Mouse (Mus musculus) kidney, postnatal 10 days (tissue): Measurements from ENCODE around the gene Pofut2.
"Not testable (repeated sequence)": the region's sequence is repeated elsewhere in the genome, so short reads cannot be mapped to it uniquely, and the experiment has no call there.

Source experiments
- DNase-seq: peaks from one replicate; pipeline ENCODE4 v3.0.0; 2021; ENCODE audit warnings: mixed read lengths

Gene Pofut2

DNA sequence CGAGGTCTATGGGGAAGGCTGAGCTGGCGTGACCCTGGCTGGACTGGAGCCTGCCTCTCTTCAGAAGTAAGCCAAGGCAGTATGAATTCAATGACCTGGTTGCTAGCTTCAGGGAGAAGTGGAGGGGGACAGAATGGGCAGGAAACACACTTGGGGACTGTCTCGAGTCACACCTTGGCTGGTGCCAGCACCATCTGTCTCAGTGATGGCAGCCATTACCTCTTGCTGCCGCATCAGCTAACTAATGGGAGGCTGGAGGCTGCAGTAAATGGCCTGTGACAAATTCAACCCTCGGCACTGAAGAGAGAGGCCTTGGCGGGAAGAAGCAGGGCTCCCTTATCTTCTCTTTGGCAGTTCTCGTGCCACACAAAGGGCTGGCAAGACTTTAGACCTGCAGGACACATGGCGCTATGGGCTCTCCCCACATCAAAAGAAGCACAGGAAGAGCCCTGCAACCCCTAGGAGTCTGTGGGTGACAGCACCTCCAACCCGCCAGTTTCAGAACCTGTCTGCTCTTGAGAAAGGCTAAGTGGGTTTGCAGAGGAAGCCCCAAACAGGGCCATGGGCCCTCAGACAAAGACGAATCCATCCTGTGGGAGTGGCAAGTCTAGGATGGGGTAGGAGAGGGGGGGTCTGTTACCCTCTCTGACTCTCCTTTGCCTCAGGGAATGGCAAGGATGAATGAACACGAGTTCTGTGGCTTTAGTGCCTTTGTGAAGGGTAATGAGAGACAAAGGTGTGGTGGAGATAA is 14.1 kb downstream of the Pofut2 start:
- DNase-seq: no peak

DNA sequence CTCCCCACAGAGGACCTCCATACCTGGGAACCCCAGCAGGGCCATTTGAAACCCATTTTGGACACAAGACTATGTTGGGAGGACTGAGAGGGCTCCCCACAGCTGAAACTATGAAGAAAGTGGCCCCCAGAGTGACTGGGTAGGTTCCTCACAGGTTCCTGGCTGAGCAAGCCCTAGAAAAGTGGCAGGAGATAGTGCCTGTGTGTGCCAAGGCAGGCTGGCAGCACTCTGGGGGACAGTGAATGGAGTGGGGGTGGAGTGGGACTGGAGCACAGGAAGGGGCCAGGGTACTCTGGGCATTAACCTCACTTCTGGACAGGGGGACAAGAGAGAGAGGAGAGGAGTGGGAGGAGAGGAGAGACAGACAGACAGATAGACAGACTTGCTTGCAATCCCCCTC is 14.8 kb downstream of the Pofut2 start:
- no peak for DNase-seq

DNA sequence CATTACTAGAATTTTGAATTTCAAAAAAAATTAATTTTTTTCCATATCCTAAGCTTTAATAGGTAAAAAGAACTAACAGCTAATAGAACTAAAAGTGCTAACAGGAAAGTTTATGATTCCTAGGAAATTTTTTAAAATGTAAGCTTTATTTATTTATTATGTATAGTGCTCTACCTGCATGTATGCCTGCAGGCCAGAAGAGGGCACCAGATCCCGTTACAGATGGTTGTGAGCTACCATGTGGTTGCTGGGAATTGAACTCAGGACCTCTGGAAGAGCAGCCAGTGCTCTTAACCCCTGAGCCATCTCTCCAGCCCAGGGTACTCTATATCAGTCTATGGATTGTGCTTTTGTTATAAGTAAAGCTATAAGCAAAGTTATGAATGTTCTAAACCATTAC is 23.1 kb downstream of the Pofut2 start:
- DNase-seq: not testable (repeated sequence)

DNA sequence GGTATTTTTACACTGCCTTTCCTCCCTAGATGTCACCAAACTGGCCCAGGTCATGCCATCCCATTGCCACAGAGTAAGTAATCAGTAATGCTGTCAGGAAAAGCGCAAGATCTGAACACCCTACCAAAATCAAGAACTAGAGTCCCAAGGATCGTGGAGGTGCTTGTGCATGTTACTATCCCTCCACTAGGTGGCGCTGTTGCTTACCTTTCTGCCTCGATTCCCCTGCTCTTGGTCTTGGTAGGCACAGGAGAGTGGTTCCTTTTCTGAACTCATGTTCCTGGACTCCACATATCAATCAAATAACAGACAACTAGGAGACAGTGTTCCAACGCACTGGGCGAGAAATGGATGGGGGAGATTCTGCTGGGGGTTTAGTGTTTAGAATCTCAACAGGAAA is 23.8 kb downstream of the Pofut2 start:
- DNase-seq: peak; percentile 84

DNA sequence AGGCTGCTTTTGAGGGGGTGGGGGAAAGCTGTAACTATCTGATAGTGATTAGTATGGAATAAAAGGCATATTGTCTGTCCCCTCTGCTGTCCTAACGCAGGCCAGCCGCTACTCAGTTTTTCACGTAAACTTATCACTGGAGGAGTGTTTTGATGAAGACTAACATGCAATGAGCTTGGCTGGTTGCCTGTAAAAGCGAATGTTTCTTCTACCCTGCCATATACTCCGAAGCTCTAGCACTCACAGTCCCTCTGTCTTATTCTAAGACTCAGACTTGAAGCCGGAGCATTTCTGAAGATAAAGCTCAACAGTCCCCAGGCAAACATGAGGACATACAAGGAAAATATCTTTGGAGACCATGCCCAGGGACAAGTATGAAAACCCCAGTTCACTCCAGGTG is 25.8 kb downstream of the Pofut2 start:
- no peak for DNase-seq

DNA sequence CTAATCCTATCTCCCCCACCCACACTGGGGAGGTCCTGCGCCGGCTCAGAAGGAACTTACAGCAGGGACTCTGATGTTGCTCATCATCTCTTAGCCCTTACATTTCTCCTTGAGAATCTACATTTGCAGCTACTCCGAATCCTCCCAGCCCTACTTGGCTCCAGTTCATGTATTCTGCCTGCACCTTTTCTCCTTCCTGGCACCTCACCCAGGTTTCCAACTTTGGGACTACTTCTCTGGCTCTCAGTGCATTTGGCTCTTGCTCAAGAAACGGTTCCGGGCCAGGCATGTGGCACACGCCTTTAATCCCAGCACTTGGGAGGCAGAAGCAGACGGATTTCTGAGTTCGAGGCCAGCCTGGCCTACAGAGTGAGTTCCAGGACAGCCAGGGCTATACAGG is 28.6 kb downstream of the Pofut2 start:
- no peak for DNase-seq

DNA sequence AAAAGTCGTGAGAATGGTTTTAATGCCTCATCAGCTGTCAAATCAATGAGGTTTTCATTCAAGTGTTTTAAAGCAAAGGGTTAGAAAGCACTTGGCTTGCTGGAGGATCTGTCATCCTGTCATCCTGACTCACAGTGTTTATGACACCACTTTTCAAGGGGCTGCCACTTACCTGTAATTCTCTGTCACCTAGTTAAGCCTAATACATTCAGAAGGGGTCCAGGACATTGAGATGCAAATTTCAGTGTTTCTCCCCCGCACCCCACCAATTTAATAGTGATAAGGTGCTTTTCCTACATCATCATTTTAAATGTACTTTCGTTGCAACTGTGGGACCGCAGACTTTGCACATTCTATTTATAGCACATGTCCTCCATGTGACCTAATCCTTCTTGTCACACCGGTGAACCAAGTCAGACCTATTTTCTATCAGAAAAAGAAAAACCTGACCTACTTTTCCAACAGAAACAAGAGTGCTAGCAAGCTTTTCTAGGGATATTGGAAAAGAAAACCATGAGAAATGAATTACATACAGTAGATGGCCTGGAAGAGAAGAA is 29.7 kb downstream of the Pofut2 start:
- DNase-seq: no peak

DNA sequence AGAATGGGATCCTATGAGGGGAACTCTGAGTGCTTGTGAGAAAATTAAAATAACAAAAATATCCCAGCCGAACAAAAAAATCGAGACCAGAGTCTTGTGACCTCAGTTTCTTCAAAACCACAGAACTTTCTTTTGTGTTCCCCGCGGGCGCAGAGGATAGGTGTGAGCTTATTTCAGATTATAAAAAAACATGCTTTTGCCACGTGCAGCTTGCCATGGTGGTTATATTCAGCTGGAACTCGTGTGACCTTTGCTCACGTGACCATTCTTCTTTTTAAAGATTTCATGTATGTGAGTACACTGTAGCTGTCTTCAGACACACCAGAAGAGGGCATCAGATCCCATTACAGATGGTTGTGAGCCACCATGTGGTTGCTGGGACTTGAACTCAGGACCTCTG is 30.5 kb downstream of the Pofut2 start:
- no peak for DNase-seq

DNA sequence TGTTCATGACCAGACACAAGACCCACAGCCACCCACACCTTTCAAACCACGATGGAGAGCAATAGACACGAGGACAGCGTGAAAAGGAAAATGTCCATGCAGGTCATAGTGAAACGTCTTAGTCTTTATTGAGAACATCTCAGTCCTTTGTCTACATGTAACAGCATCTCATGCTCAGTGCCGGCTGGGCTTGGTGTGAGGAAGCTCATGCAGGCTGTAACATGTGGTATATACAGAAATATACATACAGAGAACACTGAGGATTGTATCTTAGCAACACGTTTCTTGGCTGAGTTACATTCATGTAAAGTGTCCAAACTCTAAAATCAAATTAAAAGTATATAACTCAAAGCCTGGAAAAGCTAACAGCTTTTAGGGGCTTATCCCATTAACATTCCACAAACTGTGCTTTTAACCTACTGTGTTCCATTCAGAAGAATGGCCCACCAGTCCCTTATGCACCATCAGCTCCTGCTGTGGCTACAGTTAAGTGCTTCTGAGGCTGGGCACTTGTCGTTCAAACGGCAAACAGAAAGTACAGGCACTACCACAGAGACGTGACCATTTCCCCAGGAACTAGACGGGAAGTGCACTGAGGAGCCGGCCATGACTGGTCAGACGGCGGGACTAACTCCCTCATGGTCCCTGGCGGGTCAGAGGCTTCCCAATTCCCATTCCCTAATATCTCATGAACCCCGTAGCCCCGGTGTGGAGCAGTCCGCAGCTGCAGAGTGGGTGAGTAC is 31.8 kb downstream of the Pofut2 start:
- DNase-seq: no peak

DNA sequence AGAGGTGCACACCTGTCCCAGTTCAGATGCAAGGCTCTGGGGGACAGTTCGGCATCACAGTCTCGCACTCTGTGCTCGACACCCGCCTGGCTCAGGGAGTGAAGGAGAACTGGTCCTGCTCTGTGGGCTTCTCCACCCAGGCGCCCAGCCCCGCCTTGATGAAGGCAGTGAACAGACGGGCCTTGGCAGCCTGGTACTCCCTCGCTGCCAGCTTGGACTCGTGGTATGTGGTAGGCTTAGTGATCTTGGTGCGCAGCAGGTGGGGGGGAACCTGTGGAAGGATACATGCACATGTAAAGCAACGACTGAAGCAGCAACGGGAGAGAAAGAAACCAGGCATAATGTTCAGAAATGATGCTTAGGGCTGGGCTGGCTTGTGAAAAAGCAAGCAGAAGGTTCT is 35.7 kb downstream of the Pofut2 start:
- no peak for DNase-seq

DNA sequence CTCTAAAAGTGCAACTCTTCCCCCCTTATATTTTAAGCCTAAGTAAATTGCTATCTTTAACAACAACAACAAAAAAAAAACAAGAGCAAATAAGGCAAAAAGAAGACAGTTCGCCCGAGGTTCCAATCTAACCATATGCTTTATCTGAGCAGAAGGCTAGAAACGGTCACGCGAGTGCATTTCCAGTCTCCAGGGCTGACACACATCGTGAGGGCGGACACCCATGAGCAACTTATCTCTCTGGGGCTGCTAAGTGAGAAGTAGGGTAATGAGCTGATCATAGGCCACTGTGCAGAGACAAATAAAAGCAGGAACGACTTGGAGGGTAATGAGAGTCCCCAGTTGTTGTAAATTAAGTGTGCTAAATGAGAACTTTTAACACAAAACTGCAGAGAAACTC is 39.6 kb downstream of the Pofut2 start:
- no peak for DNase-seq

DNA sequence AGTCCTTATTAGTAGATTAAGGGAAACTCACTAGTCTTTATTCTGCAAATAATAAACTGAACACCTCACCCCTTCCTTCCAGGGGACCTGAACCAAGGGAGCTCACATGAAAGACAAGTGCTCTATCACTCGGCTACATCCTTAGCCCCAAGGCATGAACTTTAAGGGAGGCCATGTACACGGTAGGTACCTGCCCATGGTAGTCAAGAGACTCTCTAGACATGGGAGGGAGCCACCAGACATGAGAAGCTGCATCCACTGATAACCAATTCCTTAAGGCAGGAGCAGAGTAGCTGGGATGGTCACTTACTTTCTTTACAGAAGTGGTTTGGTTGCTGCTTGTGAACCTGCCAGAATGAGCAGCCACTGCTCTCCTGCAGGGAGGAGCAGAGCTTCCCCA is 40.2 kb downstream of the Pofut2 start:
- DNase-seq: no peak

DNA sequence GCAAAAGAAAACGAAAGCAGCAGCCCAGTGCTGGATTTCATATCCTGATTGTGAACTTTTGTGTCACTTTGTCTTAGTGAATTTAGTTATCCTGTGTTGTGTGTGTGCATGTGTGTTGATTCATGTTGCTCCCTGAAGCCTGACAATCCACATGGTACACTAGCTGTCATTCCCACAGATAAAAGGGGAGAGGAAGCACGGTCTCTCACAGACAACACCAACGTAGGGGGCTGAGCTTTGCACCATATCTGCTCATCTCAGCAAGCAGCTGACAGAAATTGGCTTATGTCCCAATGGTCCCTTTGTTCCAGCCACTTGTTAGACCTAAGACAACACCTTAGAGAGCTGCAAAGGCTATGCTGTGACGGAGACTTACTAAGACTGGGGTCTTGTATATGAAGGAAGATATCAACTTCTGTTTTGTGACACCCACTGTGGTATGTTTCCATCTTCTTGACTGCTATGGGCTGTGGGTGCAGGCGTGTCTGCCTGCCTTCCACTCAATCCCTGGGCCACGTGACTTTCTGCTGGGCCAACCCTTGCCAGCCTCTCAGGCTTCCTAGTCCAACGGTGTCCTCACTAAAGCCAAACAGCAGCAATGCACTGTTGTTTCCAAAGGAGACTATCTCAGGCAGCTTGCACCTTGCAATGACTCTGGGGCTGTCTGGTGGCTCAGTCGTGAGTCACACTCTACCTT is 41.4 kb downstream of the Pofut2 start:
- no peak for DNase-seq

DNA sequence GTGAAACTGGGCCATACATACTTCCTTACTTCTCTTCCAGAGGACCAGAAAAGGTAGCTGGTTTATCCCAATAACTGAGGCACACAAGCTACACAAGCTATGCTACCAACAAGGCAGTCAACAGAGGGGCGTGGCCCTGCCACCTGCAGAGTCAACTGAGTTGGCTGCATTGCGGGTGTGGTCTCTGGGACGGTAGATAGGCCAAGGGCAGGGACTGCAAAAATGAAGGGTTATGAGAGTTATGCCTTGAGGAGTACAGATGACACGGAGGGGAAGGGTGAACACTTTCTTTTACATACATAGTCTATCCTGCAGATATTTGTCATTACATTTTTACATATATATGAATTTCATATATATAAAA is 41.9 kb downstream of the Pofut2 start:
- no peak for DNase-seq

DNA sequence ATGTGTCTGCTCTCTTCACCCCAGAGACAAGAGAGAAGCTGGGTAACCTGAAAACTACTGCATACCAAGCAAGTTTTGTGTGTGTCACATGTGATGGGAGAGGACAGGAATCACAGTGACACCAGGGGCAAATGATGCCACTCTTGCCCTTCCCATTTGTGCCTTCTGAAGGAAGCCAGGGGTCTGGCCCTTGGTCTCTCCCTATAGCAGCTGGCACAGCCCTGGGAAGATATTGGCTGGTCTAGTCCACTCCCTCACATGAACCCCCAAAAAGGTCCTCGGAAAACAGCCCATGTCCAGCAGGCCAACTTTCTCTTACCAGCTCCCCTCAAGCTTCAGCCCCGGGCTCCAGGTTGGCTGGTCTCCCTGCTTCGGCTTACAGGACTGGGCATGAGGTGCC is 45.3 kb downstream of the Pofut2 start:
- DNase-seq: no peak

DNA sequence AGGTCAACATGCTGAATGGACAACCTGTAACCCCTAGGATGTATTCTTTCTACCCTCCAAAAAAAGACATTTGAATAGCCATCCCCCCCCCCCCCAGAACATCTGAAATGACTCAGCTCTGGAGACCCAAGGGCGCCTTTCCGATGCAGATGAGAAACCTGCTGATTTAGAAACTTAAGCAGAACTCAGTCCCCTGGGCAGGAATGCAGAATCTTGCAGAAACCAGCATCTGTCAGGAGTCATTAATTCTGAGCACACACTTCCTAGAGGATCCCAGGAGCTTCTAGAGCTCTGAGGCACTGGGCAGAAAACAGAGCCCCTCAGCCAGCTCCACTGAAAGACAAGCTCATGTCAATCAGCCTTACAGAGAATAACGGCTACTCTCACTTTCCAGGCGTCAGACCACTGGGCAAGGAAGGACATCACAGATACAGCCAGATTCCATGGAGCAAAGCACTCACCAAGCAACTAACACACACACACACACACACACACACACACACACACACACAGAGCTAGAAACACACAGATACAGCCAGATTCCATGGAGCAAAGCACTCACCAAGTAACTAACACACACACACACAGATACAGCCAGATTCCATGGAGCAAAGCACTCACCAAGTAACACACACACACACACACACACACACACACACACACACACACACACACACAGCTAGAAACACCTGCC is 46.0 kb downstream of the Pofut2 start:
- no peak for DNase-seq

DNA sequence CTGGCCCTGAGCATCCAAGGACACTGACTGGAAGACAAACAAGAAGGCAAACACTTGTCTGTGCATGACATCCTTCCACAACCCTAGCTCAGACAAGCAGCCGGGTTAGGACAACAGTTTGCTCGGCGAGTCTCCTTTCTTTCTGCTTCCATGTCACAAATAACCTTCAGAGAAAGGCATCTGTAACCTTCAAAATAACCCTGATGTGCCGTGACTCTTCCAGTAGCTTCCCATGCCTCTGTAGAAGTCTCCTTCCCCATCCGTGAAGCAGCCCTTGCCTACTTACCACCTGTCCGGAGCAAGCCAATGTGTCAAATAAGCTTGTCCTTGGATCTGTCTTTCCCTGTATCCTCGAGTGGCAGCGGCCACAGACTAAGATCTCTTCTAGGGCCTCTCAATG is 46.7 kb downstream of the Pofut2 start:
- no peak for DNase-seq

DNA sequence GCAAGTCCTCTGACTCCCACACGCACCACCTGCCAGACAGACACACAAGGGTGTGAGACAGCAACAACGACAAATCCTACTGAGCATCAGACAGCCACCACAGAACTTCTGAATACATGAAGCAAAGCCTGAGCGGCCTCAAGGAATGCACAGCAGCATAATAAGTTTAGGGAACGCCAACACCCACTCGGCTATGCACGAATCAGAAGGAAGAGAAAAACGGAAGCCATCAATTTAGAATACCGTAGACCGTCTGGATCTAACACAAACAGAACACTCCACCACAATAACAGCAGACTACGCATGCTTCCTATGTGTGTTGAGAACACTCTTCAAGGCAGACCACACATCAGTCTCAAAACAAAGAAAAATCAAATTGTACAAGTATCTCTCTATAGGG is 50.0 kb downstream of the Pofut2 start:
- DNase-seq: no peak

DNA sequence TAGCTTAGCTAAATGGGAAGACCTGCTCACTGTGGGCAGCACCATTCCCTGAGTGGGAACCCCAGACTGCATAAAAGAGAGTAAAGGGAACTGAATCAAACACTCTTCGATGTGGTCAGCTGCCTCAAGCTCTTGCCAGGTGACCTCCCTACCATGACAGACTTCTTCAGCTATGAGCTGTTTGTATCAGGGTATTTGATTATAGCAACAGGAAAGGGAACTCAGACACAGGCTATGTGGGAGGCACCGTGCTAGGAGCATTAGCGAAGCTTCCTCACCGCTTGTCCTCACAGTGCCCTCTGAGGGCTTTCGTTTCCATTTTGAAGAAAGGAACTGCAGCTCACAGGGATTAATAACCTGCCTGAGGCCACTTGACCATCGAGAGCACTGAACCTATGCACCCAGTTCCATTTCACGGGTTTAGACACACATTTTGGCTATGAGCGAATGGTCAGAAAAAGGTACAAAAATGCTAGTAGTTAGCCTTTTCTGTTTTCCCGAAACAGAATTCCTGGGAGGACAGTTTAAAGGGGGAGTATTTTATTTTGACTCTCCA is 55.8 kb downstream of the Pofut2 start:
- no peak for DNase-seq

DNA sequence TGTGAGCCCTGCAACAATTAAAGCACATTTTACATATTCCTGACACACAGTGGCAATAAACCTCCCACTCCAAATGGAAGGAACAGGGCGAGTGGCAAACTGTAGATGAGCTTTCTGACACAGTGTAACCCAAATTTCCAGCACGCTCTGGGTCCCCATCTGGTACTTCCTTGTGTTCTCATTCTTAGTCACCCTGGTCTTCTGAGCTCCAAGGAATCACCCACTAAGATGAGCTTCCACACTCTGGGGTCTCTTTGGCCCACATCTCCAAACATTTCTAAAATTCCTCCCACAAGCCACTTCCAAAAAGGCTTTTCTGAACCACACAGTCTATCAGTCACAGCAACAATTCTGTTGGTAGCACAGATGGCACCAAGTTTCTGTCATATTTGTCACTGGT is 56.7 kb downstream of the Pofut2 start:
- no peak for DNase-seq
